Mouse (Mus musculus) limb, embryonic 10.5 days (tissue): ENCODE data around the gene A3galt2. TPM values are rescaled to one million over a fixed set of nuclear protein-coding genes. Genes with fewer than 3 reads are reported as not detected.
A peak's percentile ranks its signal among the peaks of the same experiment; 100 is the strongest.

ENCODE experiments used
- DNase-seq: peaks from one replicate; pipeline ENCODE4 v3.0.0-alpha.2; 2017; ENCODE audit warnings: low spot score
- H3K27ac ChIP-seq: fragments of 300-500 bp; sonication (generic); 2 replicates; pipeline ENCODE4 v1.5.1; 2016; ENCODE audit warnings: mild to moderate bottlenecking
- H3K27me3 ChIP-seq: fragments of 300-500 bp; sonication (generic); 2 replicates; pipeline ENCODE4 v1.6.1; 2016; ENCODE audit warnings: low read depth, mild to moderate bottlenecking; ENCODE audit not compliant: poor library complexity, severe bottlenecking
- H3K36me3 ChIP-seq: fragments of 300-500 bp; sonication (generic); 2 replicates; pipeline ENCODE4 v1.6.1; 2016; ENCODE audit warnings: mild to moderate bottlenecking, moderate library complexity
- H3K4me1 ChIP-seq: fragments of 300-500 bp; sonication (generic); 2 replicates; pipeline ENCODE4 v1.6.1; 2016
- H3K4me3 ChIP-seq: fragments of 300-500 bp; sonication (generic); 2 replicates; pipeline ENCODE4 v1.5.1; 2016; ENCODE audit warnings: mild to moderate bottlenecking, moderate library complexity
- H3K9me3 ChIP-seq: fragments of 300-500 bp; sonication (generic); replicated peaks from 2 replicates; pipeline ENCODE4 v1.6.1; 2016; ENCODE audit warnings: mild to moderate bottlenecking
- WGBS: fragments of 180-500 bp; shearing (Covaris S2); methylation state at CpG from one replicate; pipeline ENCODE4 v1.1.7; 2016; 5-methylcytosine and 5-hydroxymethylcytosine counted together
- polyA plus RNA-seq: library from polyadenylated mRNA; unstranded; fragments of >200 nt; fragmentation: Nextera tagmentation; extraction: Ambion mirVana; gene quantifications from 2 replicates; pipeline ENCODE4 v1.2.1, GENCODE M21; 2016

A3galt2 gene
- polyA plus RNA-seq, 1 experiment from 2014 or later: 0.10 TPM

DNA sequence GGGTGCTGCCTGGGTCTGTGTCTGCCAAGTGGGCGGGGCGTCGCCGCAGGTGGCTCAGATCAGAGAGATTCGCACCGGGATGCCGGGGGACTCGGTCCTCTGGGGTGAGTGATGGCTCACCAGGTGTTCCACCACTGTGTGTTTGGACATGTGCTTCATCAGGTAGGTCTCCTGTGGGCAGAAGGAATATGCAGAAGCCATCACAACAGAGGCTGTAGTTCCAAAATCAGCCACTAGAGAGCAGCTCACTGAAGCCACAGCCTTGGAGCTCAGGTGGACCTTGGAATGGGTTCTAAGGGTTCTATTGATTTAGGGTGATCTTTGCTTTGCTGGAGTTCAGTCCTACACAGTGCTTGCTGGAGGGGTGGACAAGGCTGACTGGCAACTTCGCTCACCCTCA, 19.3 kb downstream of the A3galt2 start:
- H3K4me1 ChIP-seq: peaks cover 18% of the 10 kb centered on the region
- H3K36me3 ChIP-seq: peaks cover 78% of the 10 kb centered on the region
- no peak overlapping the region for H3K27ac ChIP-seq
- no peaks in the 10 kb centered on the region for H3K27me3 ChIP-seq
- DNase-seq: no peak
- WGBS: 91% methylated on average over 9 of the region's 9 CpGs
- no peak overlapping the region for H3K4me3 ChIP-seq
- H3K9me3 ChIP-seq: no peaks in the 10 kb centered on the region

DNA sequence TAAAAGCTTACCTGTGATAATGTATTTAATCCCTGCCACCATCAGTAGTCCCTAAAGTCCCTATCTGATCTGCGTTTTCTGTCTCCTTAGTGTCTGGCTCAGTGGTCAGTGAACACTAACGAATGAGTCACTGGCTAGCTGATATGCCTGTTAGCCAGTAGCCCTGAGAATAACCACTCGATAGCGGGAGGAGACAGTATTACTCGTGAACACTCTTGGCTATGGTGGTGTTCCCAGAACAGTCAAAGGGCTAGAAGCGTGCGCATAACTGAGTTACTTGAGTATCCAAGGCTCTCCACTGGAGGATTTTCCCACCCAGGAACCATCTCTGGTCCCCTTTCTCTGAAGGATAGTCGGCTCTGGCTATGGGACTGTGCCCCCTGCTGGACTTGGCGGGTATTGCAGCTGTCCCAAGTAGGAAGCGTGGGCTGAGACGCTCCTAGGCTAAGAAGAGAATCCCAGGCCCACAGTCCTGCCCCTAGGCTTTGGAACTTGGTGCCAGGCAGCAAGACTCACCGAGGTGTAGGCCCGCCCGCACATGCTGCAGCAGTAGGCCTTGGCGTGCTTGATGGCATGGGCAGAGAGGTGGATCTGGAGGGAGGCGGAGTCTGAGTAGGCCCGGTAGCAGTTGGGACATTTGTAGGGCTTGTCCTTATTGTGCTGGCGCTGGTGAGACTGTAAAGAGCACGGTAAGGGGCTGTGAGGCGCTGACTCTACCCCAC, 21.6 kb downstream of the A3galt2 start:
- Histone ChIP-seq H3K36me3 (peaks cover 100% of the 10 kb centered on the region), H3K9me3 (no peaks in the 10 kb centered on the region), H3K4me3 (no peak overlapping the region), H3K27ac (0 out of 2 replicates have a peak overlapping the region, but pooled peaks have one; percentile 33), H3K27me3 (no peaks in the 10 kb centered on the region), H3K4me1 (no peaks in the 10 kb centered on the region)
- peak; percentile 86 for DNase-seq
- WGBS: 47% methylated on average over 20 of the region's 20 CpGs

DNA sequence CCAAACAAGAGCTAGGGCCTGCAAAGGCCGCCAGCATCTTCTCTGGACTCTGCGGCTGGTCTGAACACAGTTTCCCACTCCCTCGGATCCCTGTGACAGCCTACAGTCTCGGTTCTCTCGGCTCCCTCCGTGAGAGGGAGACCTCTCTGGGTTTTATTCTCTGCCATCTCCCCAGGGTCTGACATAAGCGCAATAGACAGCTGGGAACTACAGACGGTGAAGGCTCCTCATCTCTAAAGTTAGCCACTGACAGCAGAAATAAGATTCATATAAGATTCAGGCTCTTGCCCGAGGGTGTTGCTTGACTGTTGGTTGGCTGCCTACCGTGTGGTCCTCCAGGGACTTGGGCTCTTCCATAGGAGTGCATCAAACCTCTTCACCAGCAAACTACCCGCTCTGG, 22.4 kb downstream of the A3galt2 start:
- Histone ChIP-seq H3K4me1 (no peaks in the 10 kb centered on the region), H3K9me3 (no peaks in the 10 kb centered on the region), H3K36me3 (peaks cover 100% of the 10 kb centered on the region), H3K27ac (no peak overlapping the region), H3K4me3 (no peak overlapping the region), H3K27me3 (no peaks in the 10 kb centered on the region)
- 89% methylated on average over 11 of the region's 11 CpGs for WGBS
- DNase-seq: no peak

DNA sequence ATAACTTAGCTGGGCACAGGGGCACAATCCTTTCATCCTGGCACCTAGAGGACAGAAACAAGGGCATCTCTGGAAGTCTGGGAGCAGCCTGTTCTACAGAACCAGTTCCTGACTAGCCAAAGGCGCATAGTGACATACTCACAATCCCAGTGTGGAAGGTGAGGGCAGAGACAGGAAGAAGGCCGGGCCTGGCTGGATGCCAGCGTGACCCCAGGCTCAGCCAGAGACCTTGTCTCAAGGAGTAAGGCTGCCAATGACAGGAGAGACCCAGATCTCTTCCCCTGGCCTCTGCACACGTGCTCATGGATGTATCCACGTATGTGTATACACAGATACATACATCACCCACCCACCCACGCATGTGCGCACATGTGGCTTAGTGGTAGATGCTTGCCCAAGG, 26.9 kb downstream of the A3galt2 start:
- Histone ChIP-seq H3K27me3 (no peaks in the 10 kb centered on the region), H3K36me3 (peaks cover 100% of the 10 kb centered on the region), H3K4me3 (no peak overlapping the region), H3K9me3 (no peaks in the 10 kb centered on the region), H3K4me1 (no peaks in the 10 kb centered on the region), H3K27ac (no peak overlapping the region)
- DNase-seq: no peak
- 94% methylated on average over 7 of the region's 7 CpGs for WGBS

DNA sequence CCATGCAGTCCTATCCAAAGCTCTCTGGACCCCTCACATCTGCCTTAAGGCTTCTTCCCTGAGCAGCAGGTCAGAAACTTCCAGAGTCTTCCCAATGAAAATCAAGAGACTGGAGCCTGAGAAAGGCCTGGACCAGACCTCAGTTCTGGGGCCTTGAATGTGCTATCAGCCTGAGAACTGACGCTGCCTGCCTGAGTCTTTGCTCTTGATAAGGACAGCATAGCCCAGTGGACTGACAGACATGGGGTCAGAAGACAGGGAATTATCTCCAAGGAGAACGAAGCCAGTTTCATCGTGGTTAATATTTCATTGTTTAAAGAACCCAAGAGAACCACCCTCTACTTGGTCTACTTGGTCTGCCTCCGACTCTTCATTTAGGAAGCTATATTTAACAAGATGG, 27.5 kb downstream of the A3galt2 start:
- peaks cover 100% of the 10 kb centered on the region for H3K36me3 ChIP-seq
- no peak overlapping the region for H3K27ac ChIP-seq
- no peaks in the 10 kb centered on the region for H3K27me3 ChIP-seq
- H3K9me3 ChIP-seq: no peaks in the 10 kb centered on the region
- DNase-seq: no peak
- H3K4me1 ChIP-seq: no peaks in the 10 kb centered on the region
- 85% methylated on average over 4 of the region's 4 CpGs for WGBS
- H3K4me3 ChIP-seq: no peak overlapping the region

DNA sequence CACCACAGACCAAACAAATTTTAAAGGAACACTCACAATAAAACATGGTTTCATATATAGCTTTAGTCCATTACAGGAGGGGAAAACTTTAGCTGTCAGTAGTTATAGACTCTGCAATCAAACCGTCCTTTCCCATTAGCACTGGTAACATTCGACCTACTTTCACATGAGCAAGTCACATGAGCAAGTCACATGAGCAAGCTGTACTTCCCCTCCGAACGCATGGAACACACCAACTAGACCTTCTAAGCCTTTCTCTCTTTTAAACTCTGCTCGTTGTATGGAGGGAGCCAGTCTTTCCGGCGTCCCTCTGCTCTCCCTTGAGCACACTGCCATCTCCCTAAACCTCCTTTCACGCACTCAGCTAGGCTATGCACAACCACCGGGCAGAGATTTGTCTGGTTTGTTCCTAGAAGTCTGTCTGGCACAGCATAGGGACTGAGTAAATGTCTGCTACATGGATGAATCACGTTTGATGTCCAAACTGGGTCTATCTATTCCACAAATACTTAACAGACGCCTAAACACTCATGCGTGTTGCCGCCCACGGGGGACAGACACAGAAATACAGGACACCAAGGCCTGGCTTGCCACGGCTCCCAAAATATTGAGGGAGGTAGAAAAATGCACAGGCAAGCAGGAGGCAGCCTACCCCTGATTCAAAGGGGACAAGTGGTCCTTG, 29.9 kb downstream of the A3galt2 start:
- Histone ChIP-seq H3K36me3 (peaks cover 100% of the 10 kb centered on the region), H3K4me1 (peaks cover 8% of the 10 kb centered on the region), H3K27me3 (no peaks in the 10 kb centered on the region), H3K4me3 (no peak overlapping the region), H3K27ac (no peak overlapping the region), H3K9me3 (no peaks in the 10 kb centered on the region)
- no peak for DNase-seq
- WGBS: 94% methylated on average over 15 of the region's 15 CpGs

DNA sequence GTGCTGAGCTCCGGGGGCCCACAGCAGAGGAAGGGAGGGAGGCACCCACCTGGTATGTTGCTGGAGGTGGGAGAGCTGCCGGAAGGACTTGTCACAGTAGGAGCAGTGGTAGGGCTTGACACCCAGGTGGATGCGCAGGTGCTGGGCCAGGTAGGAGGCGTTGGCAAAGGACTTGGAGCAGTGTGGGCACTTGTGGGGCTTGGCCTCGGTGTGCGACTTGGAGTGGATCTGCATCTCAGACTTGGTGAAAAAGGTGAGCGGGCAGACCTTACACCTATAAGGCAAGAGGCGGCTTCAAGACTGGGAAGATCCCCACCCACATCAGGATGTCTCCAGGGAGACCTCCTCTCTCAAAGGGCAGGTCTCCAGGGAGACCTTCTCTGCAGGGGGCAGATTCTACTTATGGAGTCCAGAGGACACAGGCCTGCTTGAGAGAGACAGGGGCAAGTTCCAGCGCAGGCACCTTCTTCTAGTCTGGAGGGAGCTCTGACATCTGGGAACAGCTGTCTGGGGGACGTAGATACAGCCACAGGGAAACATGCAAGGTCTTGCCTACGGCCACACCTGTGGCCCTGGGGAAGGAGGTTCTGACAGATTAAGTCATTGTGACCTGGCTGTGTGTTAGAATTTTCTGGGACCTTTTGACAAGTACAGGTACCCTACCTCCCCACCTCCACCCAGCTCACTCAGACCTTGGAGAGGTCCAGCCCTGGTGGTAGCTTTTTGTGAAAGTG, 30.9 kb downstream of the A3galt2 start:
- Histone ChIP-seq H3K27me3 (no peaks in the 10 kb centered on the region), H3K9me3 (no peaks in the 10 kb centered on the region), H3K4me1 (peaks cover 18% of the 10 kb centered on the region), H3K36me3 (peaks cover 100% of the 10 kb centered on the region), H3K27ac (no peak overlapping the region), H3K4me3 (no peak overlapping the region)
- WGBS: 94% methylated on average over 11 of the region's 11 CpGs
- DNase-seq: no peak

DNA sequence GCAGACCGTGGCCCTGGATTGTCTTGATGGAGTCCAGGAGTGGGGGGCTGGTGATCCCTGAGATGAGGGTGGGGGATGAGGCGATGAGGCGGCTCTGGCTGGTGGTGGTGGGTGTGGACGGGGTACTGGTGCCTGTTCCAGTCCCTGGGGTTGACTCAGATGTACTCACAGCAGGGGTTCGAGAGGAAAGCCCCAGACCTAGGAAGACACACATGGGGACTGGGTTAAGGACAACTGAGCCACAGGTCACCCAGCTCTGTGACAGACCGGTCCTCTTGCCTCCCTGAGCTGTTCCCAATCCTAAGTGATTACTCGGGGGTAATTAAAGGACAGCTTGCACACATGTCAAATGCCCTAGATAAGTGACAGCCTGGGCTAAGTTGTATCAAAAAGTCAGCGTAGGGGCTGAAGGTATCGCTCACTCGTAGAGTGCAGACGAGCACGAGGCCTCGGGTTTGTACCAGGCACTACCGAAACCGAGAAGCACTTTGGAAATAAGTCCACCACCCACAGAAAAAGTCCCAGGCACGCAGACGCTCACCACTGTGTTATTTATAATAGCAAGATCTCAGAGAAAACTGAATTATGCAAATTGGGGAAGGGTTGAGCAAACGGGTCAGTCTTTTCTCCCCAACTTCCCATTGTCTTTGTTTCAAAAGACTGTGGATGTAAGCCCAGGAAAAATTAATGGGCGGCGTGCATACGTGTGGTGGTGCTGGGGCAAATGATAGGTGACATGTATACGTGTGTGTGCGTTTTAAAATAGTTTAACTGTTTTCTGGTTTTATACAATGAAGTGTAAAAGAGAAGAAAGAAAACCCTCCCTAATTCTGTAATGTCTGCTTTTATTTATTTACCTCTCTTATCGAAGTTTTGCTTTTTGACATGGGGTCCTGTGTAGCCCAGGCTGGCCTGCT, 32.1 kb downstream of the A3galt2 start:
- Histone ChIP-seq H3K36me3 (peaks cover 99% of the 10 kb centered on the region), H3K27ac (no peak overlapping the region), H3K4me1 (peaks cover 29% of the 10 kb centered on the region), H3K4me3 (no peak overlapping the region), H3K9me3 (no peaks in the 10 kb centered on the region), H3K27me3 (no peaks in the 10 kb centered on the region)
- DNase-seq: no peak
- 92% methylated on average over 24 of the region's 24 CpGs for WGBS

DNA sequence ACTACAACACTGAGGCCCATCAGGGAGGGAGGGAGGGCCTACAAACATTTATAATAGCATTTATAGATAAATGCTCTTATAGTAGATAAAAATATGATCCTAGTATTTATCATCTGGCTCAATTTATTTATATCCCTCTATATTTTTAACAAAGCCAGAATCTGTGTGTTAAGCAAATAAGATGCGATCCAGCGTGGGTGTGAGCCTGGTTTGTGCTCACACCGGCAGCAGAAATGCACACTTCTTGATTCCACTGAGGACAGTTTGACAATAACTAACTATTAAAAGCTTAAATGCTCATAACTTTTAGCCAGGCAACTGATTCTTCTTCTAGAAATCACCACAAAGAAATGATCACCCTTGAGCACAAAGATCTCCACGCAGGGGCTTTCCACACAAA, 32.9 kb downstream of the A3galt2 start:
- Histone ChIP-seq H3K9me3 (no peaks in the 10 kb centered on the region), H3K27ac (no peak overlapping the region), H3K36me3 (peaks cover 99% of the 10 kb centered on the region), H3K4me1 (peaks cover 33% of the 10 kb centered on the region), H3K4me3 (no peak overlapping the region), H3K27me3 (no peaks in the 10 kb centered on the region)
- WGBS: 97% methylated on average over 4 of the region's 4 CpGs
- DNase-seq: no peak

DNA sequence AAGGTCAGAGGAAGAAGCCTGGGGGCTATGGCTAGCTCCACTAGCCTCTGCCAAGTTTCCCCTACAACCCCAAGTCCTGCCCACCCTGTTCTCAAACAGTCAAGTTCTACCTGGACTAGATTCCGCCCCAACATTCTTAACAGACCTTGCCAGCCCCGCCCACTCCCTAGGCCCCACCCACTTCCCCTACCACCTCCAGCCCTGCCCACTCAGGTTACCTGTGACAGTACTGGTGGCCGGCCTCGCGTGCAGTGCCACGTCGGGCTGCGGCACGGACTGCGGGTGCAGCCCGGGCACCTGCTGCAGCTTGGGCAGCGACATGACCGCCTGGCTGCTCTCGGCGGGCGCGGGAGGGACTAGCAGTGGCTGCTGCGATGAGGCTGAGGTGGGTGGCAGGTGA, 34.5 kb downstream of the A3galt2 start:
- Histone ChIP-seq H3K9me3 (no peaks in the 10 kb centered on the region), H3K4me1 (peaks cover 41% of the 10 kb centered on the region), H3K4me3 (0 out of 2 replicates have a peak overlapping the region, but pooled peaks have one; percentile 9), H3K27me3 (no peaks in the 10 kb centered on the region), H3K27ac (no peak overlapping the region), H3K36me3 (peaks cover 99% of the 10 kb centered on the region)
- 34% methylated on average over 18 of the region's 18 CpGs for WGBS
- no peak for DNase-seq

DNA sequence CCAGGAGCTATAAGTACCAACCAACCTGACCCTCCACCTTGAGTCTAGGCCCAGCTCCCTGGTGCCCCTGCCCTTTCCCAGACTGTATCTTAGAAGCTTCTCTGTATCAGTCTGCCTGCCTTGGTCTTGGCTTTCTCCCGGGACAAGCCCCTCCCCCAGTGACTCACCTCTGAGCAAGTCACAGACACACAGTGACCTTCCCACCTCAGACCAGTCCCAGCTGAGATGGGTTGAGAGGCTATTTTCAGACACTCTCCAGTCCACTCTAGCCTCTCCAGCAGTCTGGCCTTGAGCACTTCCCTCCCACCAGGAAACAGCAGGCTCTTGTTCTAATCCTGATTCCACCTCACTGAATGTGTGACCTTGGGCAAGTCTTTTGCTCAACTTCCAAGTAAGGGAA, 38.5 kb downstream of the A3galt2 start:
- H3K27ac ChIP-seq: no peak overlapping the region
- H3K4me3 ChIP-seq: no peak overlapping the region
- H3K4me1 ChIP-seq: peaks cover 75% of the 10 kb centered on the region
- no peaks in the 10 kb centered on the region for H3K9me3 ChIP-seq
- no peak for DNase-seq
- H3K36me3 ChIP-seq: peaks cover 70% of the 10 kb centered on the region
- no peaks in the 10 kb centered on the region for H3K27me3 ChIP-seq
- WGBS: 71% methylated on average over 1 of the region's 1 CpGs

DNA sequence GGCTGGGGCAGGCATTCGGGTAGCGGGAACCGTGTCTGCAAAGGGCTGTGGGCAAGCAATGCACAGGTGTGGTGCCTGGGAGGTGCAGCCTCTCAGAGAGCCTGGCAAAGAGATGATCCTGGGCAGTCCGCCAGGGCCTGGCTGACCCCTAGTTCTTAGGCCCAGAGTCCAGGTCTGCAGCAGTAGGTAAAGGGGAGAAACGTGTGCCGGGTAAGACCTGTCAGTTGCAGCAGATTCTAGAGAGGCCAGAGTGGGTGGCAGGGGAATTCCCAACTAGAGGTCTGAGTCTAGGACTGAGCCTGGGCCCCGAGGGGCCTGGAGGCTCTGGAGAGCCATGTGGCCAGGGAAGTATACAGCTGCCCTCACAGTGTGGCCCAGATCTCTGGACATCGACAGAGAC, 39.0 kb downstream of the A3galt2 start:
- DNase-seq: no peak
- peaks cover 70% of the 10 kb centered on the region for H3K36me3 ChIP-seq
- no peaks in the 10 kb centered on the region for H3K9me3 ChIP-seq
- H3K4me1 ChIP-seq: peaks cover 80% of the 10 kb centered on the region
- no peak overlapping the region for H3K4me3 ChIP-seq
- 94% methylated on average over 8 of the region's 8 CpGs for WGBS
- no peaks in the 10 kb centered on the region for H3K27me3 ChIP-seq
- no peak overlapping the region for H3K27ac ChIP-seq
